Mouse (Mus musculus): ENCODE measurements around the gene Gpr107. TPM values are rescaled to one million over a fixed set of nuclear protein-coding genes. Genes with fewer than 3 reads are reported as not detected.

Gene Gpr107
- polyA plus RNA-seq, 1 experiment from 2014 or later, result 26.2 TPM

DNA sequence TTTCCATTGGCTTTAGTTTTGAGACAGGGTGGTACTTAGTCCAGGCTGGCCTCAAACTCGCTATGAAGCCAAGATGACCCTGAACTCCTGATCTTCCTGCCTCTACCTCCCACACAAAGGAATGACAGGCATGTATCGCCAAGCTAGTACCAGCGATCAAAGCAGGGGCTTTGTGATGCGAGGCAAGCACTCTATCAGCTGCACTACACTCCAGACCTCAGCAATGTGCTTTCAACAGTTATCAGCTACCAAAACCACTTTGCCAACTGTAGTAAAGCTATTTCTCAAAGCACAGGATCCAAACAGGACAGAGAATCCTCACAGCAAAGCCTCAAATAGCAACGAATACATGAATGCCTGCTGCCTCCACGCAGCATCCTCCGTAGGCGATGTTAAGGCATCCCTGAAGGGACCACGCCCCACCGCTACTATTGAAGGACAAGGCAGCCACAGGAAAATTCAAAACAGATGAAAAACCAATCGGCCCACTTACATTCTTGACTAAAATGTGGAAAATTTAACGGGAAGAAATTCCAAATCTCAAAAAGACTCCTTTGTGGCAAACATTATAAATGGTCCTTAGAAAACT, 42.1 kb upstream of the Gpr107 start:
- Histone ChIP-seq H3K9ac (replicated peaks; ENCODE audit: low read depth) (no peak overlapping the region), H3K9me3 (ENCODE audit: low read length) (no peaks in the 10 kb centered on the region), H3K4me2 (replicated peaks; ENCODE audit: low read depth, low read length) (no peak overlapping the region), H3K27ac (ENCODE audit: low read length) (no peak overlapping the region), H3K4me1 (ENCODE audit: insufficient read depth, low read depth, low read length) (no peaks in the 10 kb centered on the region), H3K27me3 (replicated peaks; ENCODE audit: insufficient read depth, low read length) (no peaks in the 10 kb centered on the region), H3K4me3 (ENCODE audit: low read depth, low read length) (no peak overlapping the region), H3K36me3 (ENCODE audit: insufficient read depth, low read length) (no peaks in the 10 kb centered on the region)
- ATAC-seq (no peak), DNase-seq (ENCODE audit: low spot score) (no peak)
- 67% methylated on average over 12 of the region's 12 CpGs for WGBS
- TF ChIP-seq CTCF (IDR thresholded peaks at IDR 0.05) (no peak), EP300 (IDR thresholded peaks at IDR 0.05) (no peak)

DNA sequence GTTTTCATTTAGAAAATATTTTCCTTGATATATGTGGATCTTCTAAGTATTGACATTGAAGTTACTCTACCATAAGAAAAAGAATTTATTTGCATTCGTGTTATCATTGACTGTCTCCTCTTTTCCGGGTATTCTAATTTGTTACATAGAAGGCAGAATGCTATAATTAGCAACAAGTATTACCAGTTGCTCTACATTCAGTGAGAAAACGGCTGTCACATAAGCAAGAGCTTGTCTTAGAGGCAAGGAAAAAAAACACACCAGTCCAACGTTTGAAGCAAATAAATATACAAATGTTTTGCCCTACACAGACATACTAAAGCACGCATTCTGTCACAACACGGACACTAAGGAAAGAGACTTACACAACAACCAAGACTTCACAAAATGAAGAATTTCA, 40.4 kb upstream of the Gpr107 start:
- H3K4me2 ChIP-seq (replicated peaks; ENCODE audit: low read depth, low read length), result no peak overlapping the region
- H3K4me3 ChIP-seq (ENCODE audit: low read depth, low read length), result no peak overlapping the region
- DNase-seq (ENCODE audit: low spot score) (no peak), ATAC-seq (no peak)
- 61% methylated on average over 6 of the region's 6 CpGs for WGBS
- TF ChIP-seq EP300 (IDR thresholded peaks at IDR 0.05) (no peak), CTCF (IDR thresholded peaks at IDR 0.05) (no peak)
- H3K9ac ChIP-seq (replicated peaks; ENCODE audit: low read depth), result no peak overlapping the region
- no peaks in the 10 kb centered on the region for H3K27me3 ChIP-seq (replicated peaks; ENCODE audit: insufficient read depth, low read length)
- no peaks in the 10 kb centered on the region for H3K36me3 ChIP-seq (ENCODE audit: insufficient read depth, low read length)
- H3K9me3 ChIP-seq (ENCODE audit: low read length), result no peaks in the 10 kb centered on the region
- H3K27ac ChIP-seq (ENCODE audit: low read length), result no peak overlapping the region
- no peaks in the 10 kb centered on the region for H3K4me1 ChIP-seq (ENCODE audit: insufficient read depth, low read depth, low read length)

DNA sequence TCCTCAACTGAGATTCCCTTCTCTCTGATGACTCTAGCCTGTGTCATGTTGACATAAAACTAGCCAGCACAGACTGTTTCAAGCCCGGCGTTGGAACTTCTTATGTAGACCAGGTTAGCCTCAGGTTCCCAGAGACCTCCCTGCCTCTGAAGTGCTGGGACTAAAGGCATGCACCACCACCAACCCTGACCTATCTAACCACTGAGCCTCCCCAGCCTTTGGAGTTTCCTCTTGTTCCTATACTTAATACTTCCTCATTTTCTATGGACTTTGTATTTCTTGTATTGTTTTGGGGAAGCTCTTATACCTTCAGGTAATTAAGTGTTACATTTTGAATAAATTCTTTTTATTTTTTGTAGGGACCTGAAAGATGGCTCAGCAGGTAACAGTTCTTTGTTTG, 37.9 kb upstream of the Gpr107 start:
- no peak overlapping the region for H3K4me3 ChIP-seq (ENCODE audit: low read depth, low read length)
- 100% methylated on average over 2 of the region's 2 CpGs for WGBS
- H3K9ac ChIP-seq (replicated peaks; ENCODE audit: low read depth), result no peak overlapping the region
- ATAC-seq (no peak), DNase-seq (ENCODE audit: low spot score) (no peak)
- no peak overlapping the region for H3K4me2 ChIP-seq (replicated peaks; ENCODE audit: low read depth, low read length)
- no peaks in the 10 kb centered on the region for H3K4me1 ChIP-seq (ENCODE audit: insufficient read depth, low read depth, low read length)
- TF ChIP-seq EP300 (IDR thresholded peaks at IDR 0.05) (no peak), CTCF (IDR thresholded peaks at IDR 0.05) (no peak)
- no peak overlapping the region for H3K27ac ChIP-seq (ENCODE audit: low read length)
- H3K27me3 ChIP-seq (replicated peaks; ENCODE audit: insufficient read depth, low read length), result no peaks in the 10 kb centered on the region
- no peaks in the 10 kb centered on the region for H3K9me3 ChIP-seq (ENCODE audit: low read length)
- no peaks in the 10 kb centered on the region for H3K36me3 ChIP-seq (ENCODE audit: insufficient read depth, low read length)

DNA sequence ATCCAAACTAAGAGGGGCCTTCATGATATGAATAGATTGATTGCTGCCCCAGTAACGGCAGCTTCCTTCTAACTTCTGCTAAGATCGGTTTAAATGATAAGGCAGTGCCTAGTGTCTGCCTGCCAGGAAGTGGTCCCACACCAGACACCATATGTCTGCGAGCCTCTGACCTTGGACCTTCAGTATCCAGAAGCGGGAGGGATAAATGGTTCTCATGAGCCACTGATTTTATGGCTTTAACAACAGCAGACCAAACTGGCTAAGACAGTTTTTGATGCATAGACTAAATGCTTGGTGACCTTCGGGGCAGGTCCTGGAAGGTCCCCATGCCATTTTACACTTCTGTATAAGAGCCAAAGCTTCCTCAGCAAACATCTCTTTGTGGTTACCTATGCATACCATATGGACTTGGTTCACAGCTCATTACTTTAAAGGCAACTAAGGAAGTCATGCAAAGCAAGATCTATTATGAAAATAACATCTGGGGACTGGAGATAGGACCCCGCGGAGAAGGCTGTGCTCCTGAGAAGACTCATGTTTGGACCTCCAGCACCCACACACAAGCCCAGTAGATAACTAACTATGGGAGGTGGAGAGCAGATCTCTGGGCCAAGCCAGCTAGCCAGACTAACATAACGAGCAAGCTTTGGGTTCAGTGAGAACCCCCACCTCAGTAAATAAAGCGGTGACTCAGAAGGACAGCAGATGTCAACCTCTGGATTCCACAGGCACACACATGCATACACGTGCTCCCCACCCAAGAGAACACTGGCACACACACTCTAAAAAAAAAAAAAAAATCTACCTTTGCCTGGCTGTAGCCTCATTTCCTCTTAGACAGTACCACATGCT, 36.8 kb upstream of the Gpr107 start:
- H3K9ac ChIP-seq (replicated peaks; ENCODE audit: low read depth), result no peak overlapping the region
- H3K4me2 ChIP-seq (replicated peaks; ENCODE audit: low read depth, low read length), result no peak overlapping the region
- H3K4me3 ChIP-seq (ENCODE audit: low read depth, low read length), result no peak overlapping the region
- no peak for DNase-seq (ENCODE audit: low spot score)
- no peak overlapping the region for H3K27ac ChIP-seq (ENCODE audit: low read length)
- no peaks in the 10 kb centered on the region for H3K36me3 ChIP-seq (ENCODE audit: insufficient read depth, low read length)
- no peak for TF ChIP-seq EP300 (IDR thresholded peaks at IDR 0.05)
- no peak for TF ChIP-seq CTCF (IDR thresholded peaks at IDR 0.05)
- ATAC-seq, result no peak
- WGBS, result 48% methylated on average over 10 of the region's 10 CpGs
- no peaks in the 10 kb centered on the region for H3K4me1 ChIP-seq (ENCODE audit: insufficient read depth, low read depth, low read length)
- no peaks in the 10 kb centered on the region for H3K27me3 ChIP-seq (replicated peaks; ENCODE audit: insufficient read depth, low read length)
- H3K9me3 ChIP-seq (ENCODE audit: low read length), result no peaks in the 10 kb centered on the region

- Histone ChIP-seq H3K4me1 (ENCODE audit: insufficient read depth, low read depth, low read length) (no peaks in the 10 kb centered on the region), H3K9ac (replicated peaks; ENCODE audit: low read depth) (no peak overlapping the region), H3K9me3 (ENCODE audit: low read length) (no peaks in the 10 kb centered on the region), H3K4me3 (ENCODE audit: low read depth, low read length) (no peak overlapping the region), H3K36me3 (ENCODE audit: insufficient read depth, low read length) (no peaks in the 10 kb centered on the region), H3K27ac (ENCODE audit: low read length) (no peak overlapping the region), H3K4me2 (replicated peaks; ENCODE audit: low read depth, low read length) (no peak overlapping the region), H3K27me3 (replicated peaks; ENCODE audit: insufficient read depth, low read length) (no peaks in the 10 kb centered on the region)
- DNase-seq (ENCODE audit: low spot score) (no peak), ATAC-seq (0 out of 2 replicates have a peak, but pooled peaks have one; percentile 16)
- 66% methylated on average over 10 of the region's 10 CpGs for WGBS
- TF ChIP-seq CTCF (IDR thresholded peaks at IDR 0.05), result no peak
- TF ChIP-seq EP300 (IDR thresholded peaks at IDR 0.05), result no peak
Measured at GRCm38 (mm10) chr2:31115943-31116731, 36.0 kb upstream of the Gpr107 start.

GRCm38 (mm10) chr2:31118211-31118610, 33.9 kb upstream of the Gpr107 start:
- ATAC-seq, result no peak
- no peaks in the 10 kb centered on the region for H3K36me3 ChIP-seq (ENCODE audit: insufficient read depth, low read length)
- no peaks in the 10 kb centered on the region for H3K4me1 ChIP-seq (ENCODE audit: insufficient read depth, low read depth, low read length)
- no peak overlapping the region for H3K9ac ChIP-seq (replicated peaks; ENCODE audit: low read depth)
- no peak for TF ChIP-seq CTCF (IDR thresholded peaks at IDR 0.05)
- no peak for TF ChIP-seq EP300 (IDR thresholded peaks at IDR 0.05)
- no peak overlapping the region for H3K4me3 ChIP-seq (ENCODE audit: low read depth, low read length)
- H3K27ac ChIP-seq (ENCODE audit: low read length), result no peak overlapping the region
- no peaks in the 10 kb centered on the region for H3K27me3 ChIP-seq (replicated peaks; ENCODE audit: insufficient read depth, low read length)
- no peak for DNase-seq (ENCODE audit: low spot score)
- no peak overlapping the region for H3K4me2 ChIP-seq (replicated peaks; ENCODE audit: low read depth, low read length)
- 90% methylated on average over 3 of the region's 3 CpGs for WGBS
- no peaks in the 10 kb centered on the region for H3K9me3 ChIP-seq (ENCODE audit: low read length)
